Mouse (Mus musculus) G1E (cell line): ENCODE measurements at regions not wholly inside any gene's neighbourhood (a gene's known extent, or its start where the extent isn't known, plus 50 kb on each side); places are given as distances from the start of the nearest gene placed in this dataset.
A peak's percentile ranks its signal among the peaks of the same experiment; 100 is the strongest.

Experiments used
- ATAC-seq: 2 replicates; pipeline ENCODE4 v1.8.0; 2016; ENCODE audit warnings: mild to moderate bottlenecking; ENCODE audit not compliant: insufficient number of reproducible peaks, poor library complexity, low FRiP score, severe bottlenecking; ENCODE audit errors: extremely low read depth
- DNase-seq: peaks from one replicate; pipeline ENCODE4 v3.0.0; 2012; ENCODE audit warnings: low spot score
- H3K27me3 ChIP-seq: 2 replicates; pipeline ENCODE4 v1.6.1; 2012; ENCODE audit warnings: mild to moderate bottlenecking, low read length, inconsistent platforms; ENCODE audit not compliant: insufficient read depth
- H3K36me3 ChIP-seq: replicated peaks from 2 replicates; pipeline ENCODE3; 2012; ENCODE audit warnings: mild to moderate bottlenecking, inconsistent platforms
- H3K4me1 ChIP-seq: 2 replicates; pipeline ENCODE4 v1.6.1; 2012; ENCODE audit warnings: low read depth, low read length, inconsistent platforms, mixed read lengths; ENCODE audit not compliant: insufficient read depth
- H3K4me3 ChIP-seq: 2 replicates; pipeline ENCODE4 v1.5.1; 2012; ENCODE audit warnings: low read depth, mild to moderate bottlenecking, inconsistent platforms, low read length, moderate library complexity, mixed read lengths
- H3K9me3 ChIP-seq: replicated peaks from 2 replicates; pipeline ENCODE4 v1.6.1; 2012; ENCODE audit warnings: inconsistent platforms
- CTCF ChIP-seq: IDR thresholded peaks from 2 replicates; pipeline ENCODE4 v1.5.1; 2012; ENCODE audit warnings: low read depth, low read length, inconsistent platforms, mixed read lengths
- GATA1 ChIP-seq: IDR thresholded peaks from 2 replicates; pipeline ENCODE4 v1.6.1; 2012; ENCODE audit warnings: borderline replicate concordance, low read length, inconsistent platforms, mixed read lengths
- GATA2 ChIP-seq: IDR thresholded peaks from 2 replicates; pipeline ENCODE4 v1.6.1; 2012; ENCODE audit warnings: low read depth, low read length, inconsistent platforms, borderline replicate concordance
- POLR2AphosphoS5 ChIP-seq: IDR thresholded peaks from 2 replicates; pipeline ENCODE4 v1.6.1; 2012; ENCODE audit warnings: low read depth, low read length, inconsistent platforms; ENCODE audit not compliant: insufficient replicate concordance
- TAL1 ChIP-seq: conservative IDR thresholded peaks from 2 replicates; pipeline ENCODE4 v1.6.1; 2012; ENCODE audit warnings: low read depth, low read length, inconsistent platforms, mixed read lengths

GRCm38 (mm10) chr11:45752791-45753190, 99.1 kb upstream of the Clint1 start:
- Histone ChIP-seq H3K36me3 (no peaks in the 10 kb centered on the region), H3K4me1 (peaks cover 12% of the 10 kb centered on the region), H3K9me3 (no peaks in the 10 kb centered on the region), H3K4me3 (no peak overlapping the region), H3K27me3 (peaks cover 14% of the 10 kb centered on the region)
- no peak for TF ChIP-seq TAL1
- no peak for TF ChIP-seq CTCF
- TF ChIP-seq POLR2AphosphoS5 = no peak
- TF ChIP-seq GATA2 = no peak
- TF ChIP-seq GATA1 = no peak
- ATAC-seq (no peak), DNase-seq (no peak)

GRCm38 (mm10) chr11:45767081-45767480, 84.8 kb upstream of the Clint1 start:
- H3K27me3 ChIP-seq = peaks cover 5% of the 10 kb centered on the region; the same call in 1 of the 2 replicates
- DNase-seq = no peak
- ATAC-seq = no peak
- no peaks in the 10 kb centered on the region for H3K4me1 ChIP-seq
- H3K36me3 ChIP-seq = no peaks in the 10 kb centered on the region
- TF ChIP-seq POLR2AphosphoS5 (no peak), TAL1 (no peak), CTCF (no peak), GATA1 (no peak), GATA2 (no peak)
- H3K4me3 ChIP-seq = no peak overlapping the region
- H3K9me3 ChIP-seq = no peaks in the 10 kb centered on the region

- no peaks in the 10 kb centered on the region for H3K36me3 ChIP-seq
- no peaks in the 10 kb centered on the region for H3K9me3 ChIP-seq
- DNase-seq = peak; percentile 13
- no peak overlapping the region for H3K4me3 ChIP-seq
- ATAC-seq = peak; percentile 68
- no peak for TF ChIP-seq POLR2AphosphoS5
- TF ChIP-seq TAL1 = no peak
- TF ChIP-seq GATA1 = no peak
- no peak for TF ChIP-seq GATA2
- no peak for TF ChIP-seq CTCF
- peaks cover 10% of the 10 kb centered on the region for H3K4me1 ChIP-seq
- H3K27me3 ChIP-seq = peaks cover 7% of the 10 kb centered on the region
Observed at GRCm38 (mm10) chr11:45782435-45782834, 69.4 kb upstream of the Clint1 start.

- TF ChIP-seq POLR2AphosphoS5 (no peak), GATA2 (no peak), TAL1 (no peak), GATA1 (no peak), CTCF (no peak)
- Histone ChIP-seq H3K9me3 (no peaks in the 10 kb centered on the region), H3K4me1 (peaks cover 10% of the 10 kb centered on the region), H3K36me3 (no peaks in the 10 kb centered on the region), H3K27me3 (peaks cover 4% of the 10 kb centered on the region), H3K4me3 (no peak overlapping the region)
- no peak for DNase-seq
- ATAC-seq = no peak
Observed at GRCm38 (mm10) chr11:45785806-45786205, 66.0 kb upstream of the Clint1 start.

- ATAC-seq = no peak
- peaks cover 4% of the 10 kb centered on the region for H3K27me3 ChIP-seq
- TF ChIP-seq POLR2AphosphoS5 = no peak
Observed at GRCm38 (mm10) chr11:45787408-45787807, 64.4 kb upstream of the Clint1 start.

GRCm38 (mm10) chr11:45789886-45790285, 62.0 kb upstream of the Clint1 start:
- no peak overlapping the region for H3K4me3 ChIP-seq

More at GRCm38 (mm10) chr11:45787408-45787807, 64.4 kb upstream of the Clint1 start:
- peaks cover 9% of the 10 kb centered on the region for H3K4me1 ChIP-seq
- no peaks in the 10 kb centered on the region for H3K36me3 ChIP-seq
- H3K9me3 ChIP-seq = no peaks in the 10 kb centered on the region
- DNase-seq = no peak
- H3K4me3 ChIP-seq = no peak overlapping the region

GRCm38 (mm10) chr11:45790504-45790903, 61.3 kb upstream of the Clint1 start:
- peaks cover 15% of the 10 kb centered on the region for H3K4me1 ChIP-seq
- no peak overlapping the region for H3K4me3 ChIP-seq
- no peak for ATAC-seq
- no peaks in the 10 kb centered on the region for H3K9me3 ChIP-seq
- no peak for TF ChIP-seq GATA1
- TF ChIP-seq POLR2AphosphoS5 = no peak
- TF ChIP-seq GATA2 = no peak
- no peak for TF ChIP-seq CTCF
- TF ChIP-seq TAL1 = no peak
- DNase-seq = no peak
- H3K36me3 ChIP-seq = no peaks in the 10 kb centered on the region
- peaks cover 4% of the 10 kb centered on the region for H3K27me3 ChIP-seq

More at GRCm38 (mm10) chr11:45789886-45790285, 62.0 kb upstream of the Clint1 start:
- Histone ChIP-seq H3K4me1 (peaks cover 9% of the 10 kb centered on the region), H3K36me3 (no peaks in the 10 kb centered on the region), H3K9me3 (no peaks in the 10 kb centered on the region), H3K27me3 (peaks cover 4% of the 10 kb centered on the region)
- DNase-seq (no peak), ATAC-seq (no peak)
- TF ChIP-seq CTCF = no peak
- no peak for TF ChIP-seq GATA2
- no peak for TF ChIP-seq TAL1
- no peak for TF ChIP-seq GATA1
- TF ChIP-seq POLR2AphosphoS5 = no peak
